8 mouse cellular contexts compared by ENCODE assay signal in genomic region chr8:87783198-87783597, GRCm38 (mm10).
DNase-seq lines count a peak whose midpoint lies in the region; ATAC-seq and TF ChIP-seq lines count a peak whose summit lies in the region.
"Had no signal": no experiment of that assay in that cellular context is flagged by ENCODE, and none has a peak within 500 bp of the region (broad histone marks: within the 10 kb centered on the region; RNA-seq: fewer than 3 reads in every experiment).

No protein-coding gene starts in this region.

- no peaks in the 10 kb centered on the region for H3K36me3 ChIP-seq in intestine, embryonic 15.5 days
- no peaks in the 10 kb centered on the region for H3K36me3 ChIP-seq in intestine, postnatal 0 days (ENCODE audit: control insufficient read depth, insufficient read depth)

- ATAC-seq in intestine, embryonic 15.5 days: 0 out of 2 replicates have a peak, but pooled peaks have one; percentile 31
- no peak for ATAC-seq in intestine, postnatal 0 days
- ATAC-seq: inflammation-experienced regulatory T-cells, adult 6 months had no signal

- no peak overlapping the region for H3K4me2 ChIP-seq in intestine, embryonic 15.5 days (replicated peaks)
- no peak overlapping the region for H3K4me2 ChIP-seq in intestine, postnatal 0 days (replicated peaks; ENCODE audit: low read depth)

- peak; percentile 53 for DNase-seq in ovary, adult 18-20 months (ENCODE audit: low spot score)
- DNase-seq in ovary, postnatal 14 days (ENCODE audit: low spot score): no peak
- peak; percentile 21 for DNase-seq in heart, adult 8-10 months (ENCODE audit: low spot score)
- DNase-seq in retina, postnatal 1 day: peak; percentile 53
- DNase-seq in thymus, adult 18-20 months: no peak

- no peaks in the 10 kb centered on the region for H3K27me3 ChIP-seq in intestine, embryonic 15.5 days (replicated peaks)
- H3K27me3 ChIP-seq in intestine, postnatal 0 days (replicated peaks; ENCODE audit: control insufficient read depth, insufficient read depth, low read length): no peaks in the 10 kb centered on the region

- H3K4me1 ChIP-seq in intestine, embryonic 15.5 days (replicated peaks): peaks cover 9% of the 10 kb centered on the region; the same call in 1 of the 2 replicates
- H3K4me1 ChIP-seq in intestine, postnatal 0 days (replicated peaks; ENCODE audit: control insufficient read depth, insufficient read depth, low read length): no peaks in the 10 kb centered on the region

- H3K9me3 ChIP-seq in intestine, embryonic 15.5 days: no peaks in the 10 kb centered on the region
- no peaks in the 10 kb centered on the region for H3K9me3 ChIP-seq in intestine, postnatal 0 days (ENCODE audit: control insufficient read depth)

- H3K4me3 ChIP-seq in intestine, embryonic 15.5 days (replicated peaks): no peak overlapping the region
- no peak overlapping the region for H3K4me3 ChIP-seq in intestine, postnatal 0 days (ENCODE audit: low read depth, low read length)

- WGBS in intestine, embryonic 15.5 days: 77% methylated on average over 15 of the region's 15 CpGs
- 71% methylated on average over 15 of the region's 15 CpGs for WGBS in intestine, postnatal 0 days

- H3K9ac ChIP-seq in intestine, embryonic 15.5 days: no peak overlapping the region
- no peak overlapping the region for H3K9ac ChIP-seq in intestine, postnatal 0 days (ENCODE audit: low read depth, low read length)

- no peak for TF ChIP-seq CTCF in intestine, postnatal 0 days (IDR thresholded peaks at IDR 0.05; ENCODE audit: low read depth)

- no peak overlapping the region for H3K27ac ChIP-seq in intestine, embryonic 15.5 days
- H3K27ac ChIP-seq in intestine, postnatal 0 days (ENCODE audit: low read depth, low read length): no peak overlapping the region

Comparison
In these comparisons a context has a peak if more than half of its experiments do, and no peak if none do; other contexts are left out.
1. DNase-seq: peak in ovary, adult 18-20 months (single experiment), heart, adult 8-10 months (single experiment) and retina, postnatal 1 day (single experiment); none in ovary, postnatal 14 days (single experiment) and thymus, adult 18-20 months (0 of 2).